Mouse (Mus musculus) brain, embryonic 14.5 days (tissue): ENCODE results near the gene Rack1. TPM values are rescaled to one million over a fixed set of nuclear protein-coding genes. Genes with fewer than 3 reads are reported as not detected.
A peak's percentile ranks its signal among the peaks of the same experiment; 100 is the strongest.

Source experiments
- DNase-seq: peaks from one replicate; pipeline ENCODE4 v3.0.0-alpha.2; 2011; ENCODE audit warnings: low read depth
- CTCF ChIP-seq: fragments of 200-500 bp; IDR thresholded peaks from 2 replicates; pipeline ENCODE4 v1.5.1; 2012; ENCODE audit warnings: inconsistent platforms, mild to moderate bottlenecking, moderate library complexity, borderline replicate concordance; ENCODE audit not compliant: insufficient read depth, insufficient read length; ENCODE audit errors: extremely low read depth
- POLR2A ChIP-seq: fragments of 200-500 bp; IDR thresholded peaks from 2 replicates; pipeline ENCODE4 v1.6.1; 2012; ENCODE audit warnings: mild to moderate bottlenecking, inconsistent platforms, borderline replicate concordance; ENCODE audit not compliant: poor library complexity, insufficient read depth, insufficient read length, severe bottlenecking; ENCODE audit errors: extremely low read depth
- polyA plus RNA-seq: library from polyadenylated mRNA; depleted of rRNA; stranded (reverse); fragments of >200 nt; gene quantifications from 2 replicates; pipeline ENCODE4 v1.2.3, GENCODE M21; 2012

Gene Rack1
- polyA plus RNA-seq, 1 experiment = 1,339 TPM

DNA sequence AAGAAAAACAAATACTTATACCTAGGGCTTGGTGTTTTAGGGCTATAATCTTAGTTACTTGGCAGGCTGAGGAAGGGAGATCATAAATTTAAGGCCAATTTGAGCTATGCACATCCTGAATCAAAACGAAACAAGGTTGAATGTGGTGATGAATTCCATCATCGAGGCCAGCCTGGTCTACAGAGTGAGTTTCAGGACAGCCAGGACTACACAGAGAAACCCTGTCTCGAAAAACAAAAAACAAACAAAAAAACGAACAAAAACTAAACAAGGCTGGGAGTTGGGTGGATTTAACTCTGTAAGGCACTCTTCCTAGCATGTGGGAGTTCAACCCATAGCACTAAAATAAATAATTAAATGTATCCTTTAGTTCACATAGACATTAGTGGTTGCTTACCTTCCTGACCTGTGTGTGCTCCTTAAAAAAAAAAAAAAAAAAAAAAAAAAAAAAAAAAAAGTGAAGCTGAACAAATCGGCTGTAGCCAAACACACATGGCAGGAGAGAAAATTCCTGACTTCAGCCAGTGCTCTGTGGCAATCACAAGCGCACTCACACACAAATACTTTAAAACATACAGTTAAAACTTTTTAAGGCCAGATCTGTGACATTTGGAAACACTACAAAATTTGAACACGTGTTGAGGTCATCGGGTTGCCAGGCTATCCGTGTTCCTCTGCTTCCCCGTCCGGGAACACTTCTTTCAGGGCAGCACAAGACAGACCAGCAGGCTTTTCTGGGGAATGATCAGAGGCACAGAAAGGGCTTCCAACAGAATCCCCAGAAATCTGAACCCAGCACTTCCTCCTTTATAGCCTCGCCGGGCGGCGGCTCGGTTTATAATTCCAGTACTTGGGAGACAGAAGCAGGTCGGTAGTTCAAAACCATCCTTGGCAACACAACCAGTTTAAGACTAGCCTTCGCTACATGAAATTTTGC lies 880 bp upstream of the Rack1 start:
- no peak for TF ChIP-seq CTCF
- TF ChIP-seq POLR2A = no peak
- no peak for DNase-seq

DNA sequence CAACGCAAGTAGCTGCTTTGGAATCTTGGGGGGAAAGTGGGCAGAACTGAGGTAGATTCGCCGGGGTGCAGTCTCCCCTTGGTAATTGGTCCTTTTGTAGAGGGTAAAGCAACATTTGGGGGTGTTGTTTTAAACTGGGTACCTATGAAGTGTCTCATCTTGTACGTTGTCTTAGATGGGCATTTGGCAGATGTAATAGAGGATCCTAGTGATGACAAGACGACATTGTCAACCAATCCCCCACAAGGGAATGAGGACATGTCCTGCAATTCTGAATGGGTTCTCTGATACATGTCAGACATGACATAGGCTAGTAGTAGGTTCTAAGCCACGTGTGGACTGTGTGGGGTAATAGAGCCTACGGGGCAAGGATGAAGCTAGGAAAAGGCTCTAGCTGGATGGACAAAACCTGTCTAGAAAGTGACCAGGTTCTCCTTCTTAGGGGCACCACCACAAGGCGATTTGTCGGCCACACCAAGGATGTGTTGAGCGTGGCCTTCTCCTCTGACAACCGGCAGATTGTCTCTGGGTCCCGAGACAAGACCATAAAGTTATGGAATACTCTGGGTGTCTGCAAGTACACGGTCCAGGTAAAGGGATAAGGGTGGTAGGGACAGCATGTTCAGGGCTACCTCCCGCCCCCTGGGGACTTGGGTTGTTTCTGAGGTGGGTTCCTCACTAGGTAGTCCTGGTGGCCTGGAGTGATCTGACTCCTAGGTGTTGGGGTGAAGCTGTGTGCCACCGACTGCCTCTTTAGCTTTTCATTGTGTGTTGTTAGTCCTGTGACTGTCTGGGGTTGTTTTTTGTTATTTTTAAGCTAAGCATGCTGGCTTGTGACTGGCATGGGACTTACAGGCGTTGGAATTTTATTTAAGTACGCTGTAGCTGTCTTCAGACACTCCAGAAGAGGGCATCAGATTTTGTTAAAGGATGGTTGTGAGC lies 2.0 kb downstream of the Rack1 start:
- TF ChIP-seq CTCF (no peak), POLR2A (no peak)
- DNase-seq = no peak

DNA sequence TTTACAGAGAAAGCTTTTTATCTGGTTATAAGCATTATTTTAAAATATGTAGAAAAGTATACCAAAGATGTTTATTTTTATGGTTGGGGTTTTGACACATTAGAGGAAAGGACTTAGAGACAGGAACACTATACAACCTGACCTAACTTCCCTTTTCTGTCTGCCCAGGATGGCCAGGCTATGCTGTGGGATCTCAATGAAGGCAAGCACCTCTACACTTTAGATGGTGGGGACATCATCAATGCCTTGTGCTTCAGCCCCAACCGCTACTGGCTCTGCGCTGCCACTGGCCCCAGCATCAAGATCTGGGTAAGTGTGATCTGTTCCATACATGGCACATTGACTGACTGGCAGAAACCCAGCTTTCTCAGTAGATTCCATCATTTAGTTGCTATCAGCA lies 3.9 kb downstream of the Rack1 start:
- no peak for TF ChIP-seq CTCF
- TF ChIP-seq POLR2A = no peak
- DNase-seq = no peak

DNA sequence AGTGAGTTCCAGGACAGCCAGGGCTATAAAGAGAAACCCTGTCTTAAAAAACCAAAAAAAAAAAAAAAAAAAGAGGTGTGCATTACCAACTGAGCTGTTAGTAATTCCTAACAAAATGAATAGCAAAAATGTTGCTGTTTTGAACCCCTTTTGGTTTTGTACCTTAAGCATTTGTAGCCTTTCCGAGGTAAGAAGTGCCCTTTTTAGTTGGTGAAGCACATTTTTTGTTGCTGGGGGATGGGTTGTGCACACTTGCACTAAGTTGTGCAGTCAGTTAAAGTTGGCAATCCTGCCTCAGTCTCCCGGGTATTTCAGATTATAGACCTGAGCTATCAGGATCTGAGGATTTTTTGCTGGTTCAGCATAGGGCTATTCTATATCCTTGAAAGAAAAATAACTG lies 4.8 kb downstream of the Rack1 start:
- TF ChIP-seq POLR2A (no peak), CTCF (no peak)
- DNase-seq = no peak

DNA sequence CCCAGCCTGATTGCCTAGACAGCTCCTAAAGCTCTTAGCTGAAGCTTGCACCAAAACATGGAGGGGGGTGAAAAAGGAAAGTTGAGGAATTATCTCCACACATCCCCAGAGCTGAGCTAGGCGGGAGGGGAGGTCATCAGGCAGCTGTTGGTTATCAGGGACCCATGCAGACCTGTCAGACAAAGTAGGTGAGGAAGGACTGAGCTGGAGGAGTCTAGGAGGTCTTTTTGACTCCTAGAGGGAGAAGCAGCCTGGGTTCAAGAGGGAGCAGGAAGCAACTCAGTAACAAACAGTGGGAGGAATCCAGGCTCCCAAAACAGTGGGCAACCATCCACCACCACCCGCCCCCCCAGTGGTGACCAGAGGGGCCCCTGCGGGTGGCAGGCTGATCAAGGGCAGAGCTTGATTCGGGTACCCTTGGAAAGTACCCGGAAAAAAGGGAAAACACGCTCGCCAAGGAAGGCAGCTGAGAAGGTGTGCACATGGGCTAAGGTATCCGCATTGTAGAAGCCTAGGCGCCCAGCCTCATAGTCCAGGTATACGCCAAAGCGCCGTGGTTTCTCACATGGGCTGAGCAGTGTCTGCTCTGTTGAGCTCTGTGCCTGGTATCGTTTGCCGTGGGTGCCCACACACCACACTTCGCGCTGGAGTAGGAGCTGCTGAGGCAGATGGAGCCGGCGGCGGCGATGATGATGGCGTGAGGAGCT lies 6.9 kb downstream of the Rack1 start:
- no peak for TF ChIP-seq POLR2A
- no peak for TF ChIP-seq CTCF
- no peak for DNase-seq

DNA sequence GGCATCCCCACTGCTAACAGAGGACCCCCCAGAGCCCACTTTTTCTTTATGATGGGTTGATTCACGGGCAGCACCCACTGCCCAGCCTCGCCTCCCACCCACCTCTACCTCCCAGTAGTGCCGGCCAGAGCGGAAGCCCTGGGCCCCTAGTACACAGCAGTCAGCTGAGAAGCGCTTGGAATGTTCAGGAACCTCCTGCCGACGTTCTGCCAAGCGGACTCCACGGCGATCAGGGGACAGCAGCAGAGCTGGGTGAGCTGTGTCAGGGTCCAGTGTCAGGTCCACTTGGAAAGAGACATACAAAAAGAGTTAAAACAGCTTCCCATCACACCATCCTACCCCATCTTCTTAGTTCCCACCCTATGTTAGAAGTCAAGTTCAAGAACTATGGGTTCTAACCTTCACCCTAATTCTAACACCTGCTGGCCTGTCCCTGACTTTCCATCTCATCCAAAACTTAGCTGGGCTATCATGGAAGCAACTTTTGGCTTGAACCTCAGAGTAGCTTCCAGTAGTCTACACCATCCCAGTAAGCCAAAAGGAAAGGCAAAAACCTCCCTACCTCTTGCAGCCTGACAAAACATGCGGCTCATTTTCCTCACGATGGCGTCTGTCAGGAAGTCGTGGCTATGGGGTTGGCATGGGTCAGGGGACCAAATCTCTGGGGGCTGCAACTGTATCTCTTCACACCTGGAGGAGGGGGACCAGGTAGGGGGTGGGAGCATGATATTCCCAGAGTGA lies 7.6 kb downstream of the Rack1 start:
- DNase-seq = no peak
- TF ChIP-seq CTCF (no peak), POLR2A (no peak)

DNA sequence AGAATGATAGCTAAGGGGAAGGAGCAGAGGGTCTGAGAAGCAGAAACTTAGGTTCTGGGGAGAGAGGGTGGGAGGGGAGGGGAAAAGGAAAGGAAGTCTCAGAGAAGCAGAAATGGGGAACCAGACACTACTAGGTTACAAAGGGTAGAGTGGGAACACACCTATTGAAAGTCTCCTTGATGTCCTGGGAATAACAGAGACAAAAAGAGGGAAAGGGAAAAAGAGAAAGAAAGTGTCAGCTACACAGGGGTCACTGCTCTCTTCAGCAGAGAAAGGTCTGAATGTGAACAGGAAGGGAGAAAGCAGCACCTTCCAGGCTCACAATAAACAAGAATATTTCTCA lies 8.1 kb downstream of the Rack1 start:
- TF ChIP-seq CTCF = no peak
- no peak for DNase-seq

DNA sequence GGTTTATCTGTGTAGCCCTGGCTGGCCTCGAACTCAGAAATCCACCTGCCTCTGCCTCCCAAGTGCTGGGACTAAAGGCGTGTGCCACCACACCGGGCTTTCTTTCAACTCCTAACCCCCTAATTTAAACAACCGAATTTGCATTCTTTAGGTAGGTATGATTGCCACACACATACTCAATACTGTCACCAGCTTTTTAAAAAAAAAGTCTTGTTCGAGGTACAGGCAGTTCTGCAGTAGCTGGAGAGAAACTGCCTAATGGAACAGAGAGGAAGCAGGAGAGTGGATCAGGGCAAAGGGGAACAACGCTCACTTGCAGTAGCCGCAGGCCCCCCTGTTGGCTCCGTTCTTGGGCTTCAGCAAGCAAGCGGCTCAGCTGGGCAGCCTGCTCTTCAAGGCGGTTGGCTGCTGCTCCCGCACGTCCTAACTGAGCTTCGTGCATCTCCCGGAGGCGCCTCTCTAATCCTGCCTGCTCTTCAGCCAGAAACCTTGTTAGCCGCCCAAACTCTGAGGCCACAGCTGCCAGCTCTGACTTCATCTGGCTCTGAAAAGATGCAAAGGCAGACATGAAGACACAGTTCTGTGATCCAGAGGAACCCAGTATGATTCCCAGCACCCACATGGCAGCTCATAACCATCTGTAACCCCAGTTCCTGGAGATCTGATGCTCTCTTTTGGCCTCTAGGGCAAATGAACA lies 8.8 kb downstream of the Rack1 start:
- peak; percentile 37 for DNase-seq
- TF ChIP-seq POLR2A (no peak), CTCF (no peak)

DNA sequence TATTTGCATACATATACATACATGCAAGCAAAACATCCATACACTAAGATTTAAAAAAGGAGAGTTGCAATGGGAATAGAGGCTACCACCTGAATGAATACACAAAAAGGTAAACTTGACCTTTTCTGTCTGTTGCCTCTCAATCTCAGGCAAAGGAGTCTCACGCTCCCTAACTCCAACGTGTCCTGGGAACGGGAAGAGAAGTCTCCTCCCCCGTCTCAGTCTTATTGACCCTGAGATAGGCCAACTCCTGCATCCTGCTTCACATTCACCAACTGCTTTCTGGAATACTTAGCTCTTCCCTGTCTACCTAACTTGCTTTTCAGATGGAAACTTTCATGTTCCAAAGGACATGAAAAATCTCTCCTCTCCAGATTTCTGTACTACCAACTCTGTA lies 9.3 kb downstream of the Rack1 start:
- no peak for DNase-seq
- TF ChIP-seq CTCF (no peak), POLR2A (no peak)

DNA sequence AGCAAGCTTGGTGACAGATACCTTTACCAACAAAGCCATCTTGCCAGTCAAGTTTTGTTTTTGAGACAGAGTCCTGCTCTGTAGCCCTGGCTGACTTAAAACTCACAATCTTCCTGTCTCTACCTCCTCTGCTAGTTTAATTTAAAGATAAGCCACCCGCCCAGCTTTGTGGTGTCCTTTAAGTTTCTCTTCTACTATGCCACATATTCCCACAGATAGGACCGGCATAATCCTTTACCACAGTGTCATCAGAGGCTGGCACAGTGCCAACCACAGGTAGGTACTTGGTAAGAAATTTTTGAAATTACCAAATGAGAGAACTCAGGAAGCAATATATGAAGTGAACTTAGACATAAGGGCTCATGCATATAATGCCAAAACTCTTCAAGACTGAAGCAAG lies 10.0 kb downstream of the Rack1 start:
- TF ChIP-seq POLR2A = no peak
- no peak for TF ChIP-seq CTCF
- DNase-seq = no peak
